Mouse (Mus musculus): ENCODE data around the gene Pex6. TPM values are rescaled to one million over a fixed set of nuclear protein-coding genes. Genes with fewer than 3 reads are reported as not detected.

The Pex6 gene
- total and polyA plus RNA-seq, 3 experiments, result 23.0 to 31.2 TPM; not detected in 1

GRCm38 (mm10) chr17:46673850-46674529, 37.3 kb upstream of the Pex6 start, which contains the start of gene Rrp36:
Rrp36 (minus strand) TSS chr17:46674352.
- DNase-seq (ENCODE audit: low read depth, low spot score), result peak; percentile 97
- Histone ChIP-seq H3K27me3 (ENCODE audit: control insufficient read depth in 1 of 2, insufficient read depth in 2 of 2, low read length in 2 of 2) (no peaks in the 10 kb centered on the region), H3K79me2 (ENCODE audit: control insufficient read depth, insufficient read depth, low read length, poor library complexity) (peaks cover 24% of the 10 kb centered on the region), H3K9me3 (replicated peaks; ENCODE audit: insufficient read depth, low read length) (no peaks in the 10 kb centered on the region), H3K4me3 (ENCODE audit: control insufficient read depth in 1 of 2, insufficient read depth in 1 of 2, low read depth in 2 of 2, low read length in 2 of 2) (peak within 1 kb of the TSS; percentile 82 to 89), H3K36me3 (ENCODE audit: control insufficient read depth in 1 of 2, insufficient read depth in 2 of 2, low read length in 2 of 2) (peaks cover 0 to 13% of the 10 kb centered on the region in 2 experiments; a peak in 2 of 4 replicates), H3K9ac (ENCODE audit: control insufficient read depth, low read depth, low read length, poor library complexity, severe bottlenecking) (peak within 1 kb of the TSS; percentile 88), H3K4me1 (ENCODE audit: control insufficient read depth in 1 of 2, insufficient read depth in 2 of 2, low read length in 2 of 2) (peaks cover 0 to 14% of the 10 kb centered on the region in 2 experiments; a peak in 3 of 4 replicates), H3K27ac (ENCODE audit: control insufficient read depth, low read depth, low read length) (peak within 1 kb of the TSS; percentile 81)
- TF ChIP-seq CTCF (IDR thresholded peaks at IDR 0.05 in 2 of 3, conservative IDR thresholded peaks at IDR 0.05 in 1 of 3; ENCODE audit: control insufficient read depth in 1 of 3, insufficient read depth in 1 of 3, low read depth in 2 of 3, low read length in 3 of 3, poor library complexity in 1 of 3, severe bottlenecking in 1 of 3) (no peak), EP300 (IDR thresholded peaks at IDR 0.05; ENCODE audit: low read depth in 1 of 2, low read length in 2 of 2) (no peak), NELFE (IDR thresholded peaks at IDR 0.05; ENCODE audit: low read depth, low read length) (peak; percentile 81), NRF1 (IDR thresholded peaks at IDR 0.05; ENCODE audit: insufficient read depth, low read depth, low read length, poor library complexity, severe bottlenecking) (0 out of 2 replicates have a peak, but pooled peaks have one; percentile 37), POLR2AphosphoS2 (IDR thresholded peaks at IDR 0.05; ENCODE audit: low read length) (peak; percentile 100), MYB (IDR thresholded peaks at IDR 0.05; ENCODE audit: low read depth, low read length) (no peak), ZMIZ1 (IDR thresholded peaks at IDR 0.05; ENCODE audit: low read depth, low read length) (peak; percentile 97), SMC3 (IDR thresholded peaks at IDR 0.05; ENCODE audit: low read depth, low read length) (no peak; the same call in 1 of the 2 replicates), JUND (IDR thresholded peaks at IDR 0.05; ENCODE audit: low read depth, low read length) (no peak), MAX (IDR thresholded peaks at IDR 0.05; ENCODE audit: low read length) (peak; percentile 86), BHLHE40 (IDR thresholded peaks at IDR 0.05; ENCODE audit: borderline replicate concordance, low read depth, low read length) (peak; percentile 36; the same call in 1 of the 2 replicates), ZC3H11A (IDR thresholded peaks at IDR 0.05; ENCODE audit: low read depth, low read length) (no peak), POLR2AphosphoS5 (IDR thresholded peaks at IDR 0.05; ENCODE audit: borderline replicate concordance, low read depth, low read length) (peak; percentile 70; the same call in 1 of the 2 replicates), USF2 (IDR thresholded peaks at IDR 0.05; ENCODE audit: borderline replicate concordance in 1 of 2, insufficient read depth in 1 of 2, low read depth in 1 of 2, low read length in 2 of 2) (no peak), MXI1 (IDR thresholded peaks at IDR 0.05; ENCODE audit: low read depth, low read length) (peak; percentile 93), GATA1 (IDR thresholded peaks at IDR 0.05; ENCODE audit: low read depth, low read length) (no peak), ETS1 (IDR thresholded peaks at IDR 0.05; ENCODE audit: low read depth, low read length) (peak; percentile 48), USF1 (IDR thresholded peaks at IDR 0.05; ENCODE audit: low read depth, low read length) (0 out of 2 replicates have a peak, but pooled peaks have one; percentile 15), GABPA (IDR thresholded peaks at IDR 0.05; ENCODE audit: low read depth, low read length) (no peak), ZNF384 (IDR thresholded peaks at IDR 0.05; ENCODE audit: low read depth, low read length) (no peak), CHD2 (IDR thresholded peaks at IDR 0.05; ENCODE audit: low read length) (peak; percentile 60; the same call in 1 of the 2 replicates), KAT2A (conservative IDR thresholded peaks at IDR 0.05; ENCODE audit: low read depth, low read length) (no peak; the same call in 1 of the 2 replicates), MEF2A (IDR thresholded peaks at IDR 0.05; ENCODE audit: extremely low read depth, insufficient replicate concordance, low read depth, low read length, poor library complexity, severe bottlenecking) (no peak), MYC (IDR thresholded peaks at IDR 0.05; ENCODE audit: low read depth, low read length) (0 out of 2 replicates have a peak, but pooled peaks have one; percentile 74), POLR2A (IDR thresholded peaks at IDR 0.05; ENCODE audit: control insufficient read depth in 1 of 2, insufficient read depth in 1 of 2, low read depth in 1 of 2, low read length in 2 of 2, poor library complexity in 1 of 2) (peak; percentile 91 to 94), MAZ (IDR thresholded peaks at IDR 0.05; ENCODE audit: low read depth, low read length) (no peak), TCF12 (IDR thresholded peaks at IDR 0.05; ENCODE audit: low read depth, low read length) (peak; percentile 46), ELF1 (IDR thresholded peaks at IDR 0.05; ENCODE audit: low read depth, low read length) (peak; percentile 97), TBP (IDR thresholded peaks at IDR 0.05; ENCODE audit: low read depth, low read length) (peak; percentile 68), UBTF (IDR thresholded peaks at IDR 0.05; ENCODE audit: borderline replicate concordance, insufficient read depth, low read depth, low read length) (no peak), CHD1 (IDR thresholded peaks at IDR 0.05; ENCODE audit: low read depth, low read length) (no peak), RCOR1 (IDR thresholded peaks at IDR 0.05; ENCODE audit: low read depth, low read length) (peak; percentile 45; the same call in 1 of the 2 replicates), E2F4 (IDR thresholded peaks at IDR 0.05; ENCODE audit: borderline replicate concordance, low read depth, low read length) (no peak), HCFC1 (IDR thresholded peaks at IDR 0.05; ENCODE audit: low read depth, low read length) (peak; percentile 91), MAFK (IDR thresholded peaks at IDR 0.05; ENCODE audit: borderline replicate concordance, low read depth, low read length) (no peak)
